ENCODE assay signal across 7 mouse cellular contexts in genomic region chr14:121172065-121173036, GRCm38 (mm10).
DNase-seq lines count a peak whose midpoint lies in the region; TF ChIP-seq lines count a peak whose summit lies in the region.

No protein-coding gene starts in this region.

- TF ChIP-seq CTCF in olfactory bulb, adult 2 months (IDR thresholded peaks at IDR 0.05; ENCODE audit: insufficient read depth, low read depth, low read length), result no peak

- no peak for TF ChIP-seq POLR2A in olfactory bulb, adult 2 months (IDR thresholded peaks at IDR 0.05; ENCODE audit: insufficient read depth, low read depth, low read length)

- 15% methylated on average over 19 of the region's 19 CpGs for WGBS in olfactory bulb, adult 2 months

- peaks cover 39% of the 10 kb centered on the region for H3K4me1 ChIP-seq in olfactory bulb, adult 2 months (ENCODE audit: control insufficient read depth, insufficient read depth, low read length)

- DNase-seq in brain, adult 2 months (ENCODE audit: low read depth, low spot score), result peak; percentile 91
- peak; percentile 68 for DNase-seq in cerebellum, adult 9-10 months
- peak; percentile 29 to 32 for DNase-seq in frontal cortex, postnatal 25 days (ENCODE audit: low spot score in 2 of 2)
- DNase-seq in left cerebral cortex, adult 8-10 months (ENCODE audit: low spot score in 2 of 2), result peak; percentile 34 to 63
- no peak for DNase-seq in urinary bladder, postnatal 14 days (ENCODE audit: low spot score)
- DNase-seq in adrenal gland, postnatal 4 days (ENCODE audit: low spot score in 2 of 2), result no peak

- peak overlapping the region; percentile 15 for H3K4me3 ChIP-seq in olfactory bulb, adult 2 months (ENCODE audit: insufficient read depth, low read depth, low read length)

- H3K27ac ChIP-seq in olfactory bulb, adult 2 months (ENCODE audit: insufficient read depth, low read depth, low read length), result peak overlapping the region; percentile 91

Comparison
In these comparisons a context has a peak if more than half of its experiments do, and no peak if none do; other contexts are left out.
1. DNase-seq: peak in brain, adult 2 months (single experiment), cerebellum, adult 9-10 months (single experiment), frontal cortex, postnatal 25 days (2 of 2) and left cerebral cortex, adult 8-10 months (2 of 2); none in urinary bladder, postnatal 14 days (single experiment) and adrenal gland, postnatal 4 days (0 of 2).